Comparison of ENCODE assay signal across 14 mouse cellular contexts in the genomic region with DNA sequence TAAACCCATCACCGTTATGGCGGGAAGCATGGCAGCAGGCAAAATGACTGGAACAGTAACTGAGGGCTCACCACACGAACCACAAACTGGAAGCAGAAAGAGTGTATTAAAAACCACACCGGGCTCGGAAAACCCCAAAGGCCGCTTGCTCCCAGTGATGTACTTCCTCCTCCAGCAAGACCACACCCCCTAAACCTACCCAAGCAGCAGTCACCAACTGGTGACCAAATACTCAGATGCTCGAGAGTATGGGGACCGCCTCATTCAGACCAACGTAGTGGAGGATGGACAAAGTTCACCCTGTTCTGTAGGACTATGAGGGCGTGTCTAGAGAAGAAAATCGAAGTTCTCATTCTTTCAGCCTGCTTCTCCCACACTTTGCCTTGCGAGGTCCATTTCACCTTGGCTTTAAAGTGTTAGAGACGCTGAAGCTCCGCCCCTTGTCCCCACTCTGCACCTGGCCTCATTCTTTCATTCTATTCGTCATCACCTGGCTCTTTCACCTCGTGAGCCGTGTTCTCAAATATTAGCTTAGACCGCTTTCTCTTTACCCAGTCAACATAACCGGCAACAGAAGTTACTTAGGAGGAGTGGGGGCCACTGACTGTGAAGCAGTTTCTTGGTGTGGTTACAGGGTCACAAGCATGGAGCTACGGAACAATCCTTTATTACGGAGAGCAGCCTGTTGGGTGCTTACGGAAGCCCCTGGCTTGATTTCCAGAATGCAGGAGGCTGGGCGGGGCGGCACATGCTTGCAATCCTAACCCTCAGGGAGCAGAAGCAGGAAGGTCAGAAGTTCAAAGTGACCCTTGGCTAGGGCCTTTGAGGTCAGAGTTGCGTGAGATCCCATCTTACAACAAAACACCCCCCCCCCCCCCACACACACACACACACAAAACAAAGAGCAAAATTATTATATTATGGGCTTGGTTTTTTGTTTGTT. TPM values are rescaled to one million over a fixed set of nuclear protein-coding genes. Genes with fewer than 3 reads are reported as not detected.
A peak's percentile ranks its signal among the peaks of the same experiment; 100 is the strongest.
DNase-seq lines count a peak whose midpoint lies in the region; ATAC-seq and TF ChIP-seq lines count a peak whose summit lies in the region.
"Had no signal": no experiment of that assay in that cellular context is flagged by ENCODE, and none has a peak within 500 bp of the region (broad histone marks: within the 10 kb centered on the region; RNA-seq: fewer than 3 reads in every experiment).

No protein-coding gene starts in this region.

- intact Hi-C loops in heart, postnatal 10 days (cut with DNase I) = no loop called here

- TF ChIP-seq EP300 in MEL (IDR thresholded peaks at IDR 0.05; ENCODE audit: low read depth in 1 of 2, low read length in 2 of 2) = no peak

- no peak overlapping the region for H3K27ac ChIP-seq in MEL (ENCODE audit: control insufficient read depth, low read depth, low read length)
- H3K27ac ChIP-seq in intestine, postnatal 0 days (ENCODE audit: low read depth, low read length) = no peak overlapping the region
- H3K27ac ChIP-seq: forebrain, embryonic 15.5 days; heart, embryonic 15.5 days; limb, embryonic 10.5 days had no signal

- H3K27me3 ChIP-seq in MEL (ENCODE audit: control insufficient read depth in 1 of 2, insufficient read depth in 2 of 2, low read length in 2 of 2) = no peaks in the 10 kb centered on the region
- no peaks in the 10 kb centered on the region for H3K27me3 ChIP-seq in intestine, postnatal 0 days (replicated peaks; ENCODE audit: control insufficient read depth, insufficient read depth, low read length)
- H3K27me3 ChIP-seq: forebrain, embryonic 15.5 days; heart, embryonic 15.5 days had no signal

- peak; percentile 95 for ATAC-seq in intestine, postnatal 0 days
- no peak for ATAC-seq in monocyte, adult 5-6 weeks (replicated peaks; ENCODE audit: insufficient number of reproducible peaks, low FRiP score, low TSS enrichment, poor library complexity, severe bottlenecking)
- ATAC-seq: forebrain, embryonic 15.5 days had no signal

- H3K9ac ChIP-seq in MEL (ENCODE audit: control insufficient read depth, low read depth, low read length, poor library complexity, severe bottlenecking) = no peak overlapping the region
- H3K9ac ChIP-seq in intestine, postnatal 0 days (ENCODE audit: low read depth, low read length) = no peak overlapping the region
- H3K9ac ChIP-seq: forebrain, embryonic 15.5 days; heart, embryonic 15.5 days had no signal

- H3K4me3 ChIP-seq in MEL (ENCODE audit: control insufficient read depth in 1 of 2, insufficient read depth in 1 of 2, low read depth in 2 of 2, low read length in 2 of 2) = no peak overlapping the region
- H3K4me3 ChIP-seq in intestine, postnatal 0 days (ENCODE audit: low read depth, low read length) = peak overlapping the region; percentile 26
- H3K4me3 ChIP-seq: forebrain, embryonic 15.5 days; heart, embryonic 15.5 days; limb, embryonic 10.5 days; myocyte had no signal

- peak; percentile 19 for DNase-seq in adrenal gland, postnatal 14 days
- DNase-seq in adrenal gland, postnatal 4 days (ENCODE audit: low spot score in 2 of 2) = no peak
- DNase-seq in MEL (ENCODE audit: low read depth, low spot score) = peak; percentile 23
- DNase-seq in lung, postnatal 25 days (ENCODE audit: low spot score) = peak; percentile 83
- no peak for DNase-seq in frontal cortex, postnatal 10 days (ENCODE audit: low spot score in 2 of 2)
- DNase-seq in heart, postnatal 10 days = no peak
- DNase-seq: right cerebral cortex, postnatal 4 days had no signal

- peaks cover 0 to 2% of the 10 kb centered on the region in 2 experiments; a peak in 1 of 4 replicates for H3K36me3 ChIP-seq in MEL (ENCODE audit: control insufficient read depth in 1 of 2, insufficient read depth in 2 of 2, low read length in 2 of 2)
- H3K36me3 ChIP-seq in intestine, postnatal 0 days (ENCODE audit: control insufficient read depth, insufficient read depth) = no peaks in the 10 kb centered on the region
- H3K36me3 ChIP-seq: forebrain, embryonic 15.5 days; heart, embryonic 15.5 days had no signal

- no peaks in the 10 kb centered on the region for H3K79me2 ChIP-seq in MEL (ENCODE audit: control insufficient read depth, insufficient read depth, low read length, poor library complexity)

- no peak for TF ChIP-seq RAD21 in MEL (IDR thresholded peaks at IDR 0.05; ENCODE audit: low read depth, low read length)

- TF ChIP-seq POLR2A in MEL (IDR thresholded peaks at IDR 0.05; ENCODE audit: control insufficient read depth in 1 of 2, insufficient read depth in 1 of 2, low read depth in 1 of 2, low read length in 2 of 2, poor library complexity in 1 of 2) = no peak

- H3K9me3 ChIP-seq in MEL (replicated peaks; ENCODE audit: insufficient read depth, low read length) = no peaks in the 10 kb centered on the region
- H3K9me3 ChIP-seq in intestine, postnatal 0 days (ENCODE audit: control insufficient read depth) = no peaks in the 10 kb centered on the region
- H3K9me3 ChIP-seq: forebrain, embryonic 15.5 days; heart, embryonic 15.5 days; limb, embryonic 10.5 days had no signal

- WGBS in intestine, postnatal 0 days = 44% methylated on average over 25 of the region's 25 CpGs

- H3K4me2 ChIP-seq in intestine, postnatal 0 days (replicated peaks; ENCODE audit: low read depth) = peak overlapping the region; percentile 53
- H3K4me2 ChIP-seq: forebrain, embryonic 15.5 days; heart, embryonic 15.5 days had no signal

- no peak for TF ChIP-seq CTCF in MEL (IDR thresholded peaks at IDR 0.05 in 2 of 3, conservative IDR thresholded peaks at IDR 0.05 in 1 of 3; ENCODE audit: control insufficient read depth in 1 of 3, insufficient read depth in 1 of 3, low read depth in 2 of 3, low read length in 3 of 3, poor library complexity in 1 of 3, severe bottlenecking in 1 of 3)
- TF ChIP-seq CTCF in intestine, postnatal 0 days (IDR thresholded peaks at IDR 0.05; ENCODE audit: low read depth) = no peak

- no peaks in the 10 kb centered on the region; a peak in 1 of 4 replicates for H3K4me1 ChIP-seq in MEL (ENCODE audit: control insufficient read depth in 1 of 2, insufficient read depth in 2 of 2, low read length in 2 of 2)
- no peaks in the 10 kb centered on the region for H3K4me1 ChIP-seq in intestine, postnatal 0 days (replicated peaks; ENCODE audit: control insufficient read depth, insufficient read depth, low read length)
- H3K4me1 ChIP-seq: forebrain, embryonic 15.5 days had no signal

TF ChIP-seq in MEL, 35 proteins besides CTCF, POLR2A, EP300 and RAD21:
- 0 out of 2 replicates have a peak, but pooled peaks have one; percentile 8 for TF ChIP-seq SIN3A (IDR thresholded peaks at IDR 0.05; ENCODE audit: low read length)
- TF ChIP-seq MXI1 (IDR thresholded peaks at IDR 0.05; ENCODE audit: low read depth, low read length) = no peak
- TF ChIP-seq ETS1 (IDR thresholded peaks at IDR 0.05; ENCODE audit: low read depth, low read length) = no peak
- no peak for TF ChIP-seq CHD1 (IDR thresholded peaks at IDR 0.05; ENCODE audit: low read depth, low read length)
- no peak for TF ChIP-seq NRF1 (IDR thresholded peaks at IDR 0.05; ENCODE audit: insufficient read depth, low read depth, low read length, poor library complexity, severe bottlenecking)
- TF ChIP-seq POLR2AphosphoS2 (IDR thresholded peaks at IDR 0.05; ENCODE audit: low read length) = 0 out of 2 replicates have a peak, but pooled peaks have one; percentile 28
TF ChIP-seq in MEL: peak in this region for 2.

RNA-seq across cellular contexts. Expression of gene Mtnr1a, which starts 5.7 kb away (rescaled TPM):
- not detected in 2 replicates for total RNA-seq in adrenal gland, postnatal 14 days (2021)
- under 1 TPM in 1 of 2 experiments, not detected in 1; 0.36 TPM for total RNA-seq in adrenal gland, postnatal 4 days (2021)
- not detected in 2 replicates for total RNA-seq in MEL (2012; rRNA removed)
- polyA plus RNA-seq in MEL (2012; ENCODE audit: insufficient read depth in 1 of 2, insufficient read length in 2 of 2, low read depth in 1 of 2, low replicate concordance in 2 of 2, missing spikeins in 1 of 2) = under 1 TPM in 1 of 2 experiments, not detected in 1; 0.28 TPM
- 0.18 TPM in 1 of 2 replicates, not detected in the other for polyA plus RNA-seq in intestine, postnatal 0 days (2015; fragmentation: Nextera tagmentation; extraction: Ambion mirVana)
- total RNA-seq in monocyte, adult 5-6 weeks (2017) = not detected in 3 replicates
- not detected for total RNA-seq in heart, postnatal 10 days (2021)
- polyA plus RNA-seq: forebrain, embryonic 15.5 days; heart, embryonic 15.5 days; kidney, embryonic 14.5 days; myocyte had no signal

Comparison
In these comparisons a context has a peak if more than half of its experiments do, and no peak if none do; other contexts are left out.
1. DNase-seq: peak in adrenal gland, postnatal 14 days (single experiment), MEL (single experiment) and lung, postnatal 25 days (single experiment); none in adrenal gland, postnatal 4 days (0 of 2), frontal cortex, postnatal 10 days (0 of 2) and heart, postnatal 10 days (0 of 2).